28 mouse cellular contexts compared by ENCODE assay signal in the genomic region with DNA sequence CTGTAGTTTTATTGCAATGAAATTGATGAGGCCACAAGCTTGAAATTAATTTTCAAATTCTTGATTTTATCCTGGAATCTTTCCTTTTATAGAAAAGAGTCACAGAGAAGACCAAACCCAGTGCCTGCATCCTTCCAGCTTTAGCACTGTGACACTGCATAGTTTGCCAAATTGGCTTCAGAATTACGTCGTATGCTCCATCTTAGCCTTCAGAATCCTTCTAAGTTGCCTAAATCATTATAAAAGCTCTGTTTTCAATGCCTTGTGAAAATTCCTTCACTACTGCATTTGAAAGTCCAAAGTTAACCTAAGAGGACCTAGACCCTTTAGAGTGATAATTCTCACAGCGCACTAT.
DNase-seq lines count a peak whose midpoint lies in the region; ATAC-seq and TF ChIP-seq lines count a peak whose summit lies in the region.
"Had no signal": no experiment of that assay in that cellular context is flagged by ENCODE, and none has a peak within 500 bp of the region (broad histone marks: within the 10 kb centered on the region; RNA-seq: fewer than 3 reads in every experiment).

No protein-coding gene starts in this region.

- no peak for TF ChIP-seq CTCF in left cerebral cortex, adult 2 months (IDR thresholded peaks at IDR 0.05)

- H3K4me3 ChIP-seq in forebrain, embryonic 15.5 days = no peak overlapping the region
- no peak overlapping the region for H3K4me3 ChIP-seq in forebrain, embryonic 12.5 days (replicated peaks)
- H3K4me3 ChIP-seq in left cerebral cortex, adult 2 months = no peak overlapping the region
- no peak overlapping the region for H3K4me3 ChIP-seq in forebrain, embryonic 16.5 days (replicated peaks; ENCODE audit: low read length)
- H3K4me3 ChIP-seq: embryonic facial prominence, embryonic 10.5 days; embryonic facial prominence, embryonic 13.5 days; erythroblast, embryonic 14.5 days; heart, adult 2 months; heart, embryonic 10.5 days; heart, embryonic 13.5 days; hindbrain, embryonic 12.5 days; hindbrain, embryonic 15.5 days had no signal

- no peak for DNase-seq in left cerebral cortex, adult 2 months (ENCODE audit: extremely low spot score in 1 of 2, low spot score in 2 of 2)
- DNase-seq in left cerebral cortex, postnatal 14 days (ENCODE audit: low spot score in 2 of 2) = no peak
- DNase-seq in cerebellum, postnatal 36 days = no peak
- DNase-seq: adrenal gland, adult 8-10 months; adrenal gland, postnatal 25 days; cerebellum, adult 11 months; cerebellum, adult 2 months; cerebellum, adult 9-11 months; cerebellum, postnatal 25 days; embryo, embryonic 11 days; gastrocnemius, postnatal 10 days; gastrocnemius, postnatal 36 days; heart, adult 2 months; heart, postnatal 14 days; kidney, adult 8-10 months had no signal

- intact Hi-C loops in left cerebral cortex, adult 2 months (cut with DNase I) = no loop called here
- intact Hi-C loops in left cerebral cortex, postnatal 14 days (cut with DNase I) = no loop called here

- peaks cover 18% of the 10 kb centered on the region for H3K4me1 ChIP-seq in forebrain, embryonic 15.5 days
- peaks cover 6% of the 10 kb centered on the region; the same call in 1 of the 2 replicates for H3K4me1 ChIP-seq in forebrain, embryonic 12.5 days
- H3K4me1 ChIP-seq in forebrain, embryonic 16.5 days (replicated peaks; ENCODE audit: control insufficient read depth, insufficient read depth, low read length) = peaks cover 3% of the 10 kb centered on the region
- H3K4me1 ChIP-seq: embryonic facial prominence, embryonic 13.5 days; heart, embryonic 10.5 days; heart, embryonic 13.5 days; hindbrain, embryonic 12.5 days had no signal

- H3K36me3 ChIP-seq in forebrain, embryonic 15.5 days = no peaks in the 10 kb centered on the region
- no peaks in the 10 kb centered on the region for H3K36me3 ChIP-seq in forebrain, embryonic 12.5 days (replicated peaks)
- no peaks in the 10 kb centered on the region for H3K36me3 ChIP-seq in forebrain, embryonic 16.5 days (ENCODE audit: control insufficient read depth, insufficient read depth)
- H3K36me3 ChIP-seq: embryonic facial prominence, embryonic 10.5 days; embryonic facial prominence, embryonic 13.5 days; heart, embryonic 10.5 days; heart, embryonic 13.5 days; hindbrain, embryonic 12.5 days had no signal

- H3K27ac ChIP-seq in forebrain, embryonic 15.5 days (replicated peaks) = peak overlapping the region; percentile 51
- no peak overlapping the region for H3K27ac ChIP-seq in forebrain, embryonic 12.5 days
- peak overlapping the region; percentile 11; the same call in 1 of the 2 replicates for H3K27ac ChIP-seq in left cerebral cortex, adult 2 months
- no peak overlapping the region; the same call in 1 of the 2 replicates for H3K27ac ChIP-seq in forebrain, embryonic 16.5 days (ENCODE audit: low read length)
- H3K27ac ChIP-seq: embryonic facial prominence, embryonic 10.5 days; embryonic facial prominence, embryonic 13.5 days; heart, adult 2 months; heart, embryonic 10.5 days; heart, embryonic 13.5 days; hindbrain, embryonic 12.5 days; hindbrain, embryonic 15.5 days had no signal

- no peak overlapping the region for H3K4me2 ChIP-seq in forebrain, embryonic 15.5 days (replicated peaks)
- no peak overlapping the region for H3K4me2 ChIP-seq in forebrain, embryonic 12.5 days
- no peak overlapping the region for H3K4me2 ChIP-seq in forebrain, embryonic 16.5 days (ENCODE audit: low read length)
- H3K4me2 ChIP-seq: embryonic facial prominence, embryonic 13.5 days; heart, embryonic 13.5 days; hindbrain, embryonic 12.5 days; hindbrain, embryonic 15.5 days had no signal

- H3K27me3 ChIP-seq in forebrain, embryonic 15.5 days = no peaks in the 10 kb centered on the region
- no peaks in the 10 kb centered on the region for H3K27me3 ChIP-seq in forebrain, embryonic 12.5 days
- no peaks in the 10 kb centered on the region for H3K27me3 ChIP-seq in forebrain, embryonic 16.5 days (replicated peaks; ENCODE audit: control insufficient read depth, insufficient read depth, low read length)
- H3K27me3 ChIP-seq: embryonic facial prominence, embryonic 13.5 days; heart, embryonic 13.5 days; hindbrain, embryonic 12.5 days; hindbrain, embryonic 15.5 days had no signal

- ATAC-seq in forebrain, embryonic 15.5 days (replicated peaks) = no peak
- no peak for ATAC-seq in forebrain, embryonic 12.5 days (ENCODE audit: low FRiP score)
- ATAC-seq in forebrain, embryonic 16.5 days = peak; percentile 43; the same call in 1 of the 2 replicates
- ATAC-seq: activated CD4-positive, CD25-positive, alpha-beta regulatory T cell, adult 4 months; CD4-positive, CD25-positive, alpha-beta regulatory T cell, adult 4 months; intestine, postnatal 0 days had no signal

- no peaks in the 10 kb centered on the region for H3K9me3 ChIP-seq in forebrain, embryonic 15.5 days
- H3K9me3 ChIP-seq in forebrain, embryonic 12.5 days = no peaks in the 10 kb centered on the region
- H3K9me3 ChIP-seq in forebrain, embryonic 16.5 days (ENCODE audit: control insufficient read depth, low read length) = no peaks in the 10 kb centered on the region
- H3K9me3 ChIP-seq: embryonic facial prominence, embryonic 10.5 days; embryonic facial prominence, embryonic 13.5 days; heart, embryonic 10.5 days; heart, embryonic 13.5 days; hindbrain, embryonic 12.5 days; hindbrain, embryonic 15.5 days had no signal

- WGBS in forebrain, embryonic 15.5 days = 59% methylated on average over 3 of the region's 3 CpGs
- WGBS in forebrain, embryonic 12.5 days = 79% methylated on average over 3 of the region's 3 CpGs
- WGBS in forebrain, embryonic 16.5 days = 54% methylated on average over 3 of the region's 3 CpGs

- no peak overlapping the region for H3K9ac ChIP-seq in forebrain, embryonic 15.5 days (replicated peaks)
- no peak overlapping the region for H3K9ac ChIP-seq in forebrain, embryonic 12.5 days
- H3K9ac ChIP-seq in forebrain, embryonic 16.5 days (replicated peaks; ENCODE audit: low read depth, low read length) = no peak overlapping the region
- H3K9ac ChIP-seq: embryonic facial prominence, embryonic 13.5 days; heart, embryonic 13.5 days; hindbrain, embryonic 12.5 days; hindbrain, embryonic 15.5 days had no signal

Comparison
In these comparisons a context has a peak if more than half of its experiments do, and no peak if none do; other contexts are left out.
1. H3K27ac ChIP-seq: peak in forebrain, embryonic 15.5 days (single experiment) and left cerebral cortex, adult 2 months (single experiment); none in forebrain, embryonic 12.5 days (single experiment) and forebrain, embryonic 16.5 days (single experiment).